Mouse (Mus musculus) embryonic facial prominence, embryonic 10.5 days (tissue): Measurements from ENCODE around the gene D1Ertd622e. TPM values are rescaled to one million over a fixed set of nuclear protein-coding genes. Genes with fewer than 3 reads are reported as not detected.

Experiments used
- DNase-seq: peaks from one replicate; pipeline ENCODE4 v3.0.0-alpha.2; 2017; ENCODE audit warnings: low spot score
- H3K27ac ChIP-seq: fragments of 300-500 bp; sonication (generic); replicated peaks from 2 replicates; pipeline ENCODE4 v1.5.1; 2016; ENCODE audit warnings: mild to moderate bottlenecking
- H3K27me3 ChIP-seq: fragments of 300-500 bp; sonication (generic); replicated peaks from 2 replicates; pipeline ENCODE4 v1.6.1; 2016; ENCODE audit warnings: low read depth, mild to moderate bottlenecking; ENCODE audit not compliant: poor library complexity, severe bottlenecking
- H3K36me3 ChIP-seq: fragments of 300-500 bp; sonication (generic); replicated peaks from 2 replicates; pipeline ENCODE4 v1.6.1; 2016; ENCODE audit warnings: mild to moderate bottlenecking, moderate library complexity
- H3K4me1 ChIP-seq: fragments of 300-500 bp; sonication (generic); 2 replicates; pipeline ENCODE4 v1.6.1; 2016
- H3K4me3 ChIP-seq: fragments of 300-500 bp; sonication (generic); 2 replicates; pipeline ENCODE4 v1.5.1; 2016; ENCODE audit warnings: mild to moderate bottlenecking, moderate library complexity
- H3K9me3 ChIP-seq: fragments of 300-500 bp; sonication (generic); 2 replicates; pipeline ENCODE4 v1.6.1; 2016; ENCODE audit warnings: mild to moderate bottlenecking
- WGBS: fragments of 180-500 bp; shearing (Covaris S2); methylation state at CpG from one replicate; pipeline ENCODE4 v1.1.7; 2016; 5-methylcytosine and 5-hydroxymethylcytosine counted together
- polyA plus RNA-seq: library from polyadenylated mRNA; unstranded; fragments of >200 nt; fragmentation: Nextera tagmentation; extraction: Ambion mirVana; gene quantifications from 2 replicates; pipeline ENCODE4 v1.2.1, GENCODE M21; 2016

Gene D1Ertd622e
- polyA plus RNA-seq, 1 experiment from 2014 or later: 17.3 TPM

- H3K27me3 ChIP-seq: no peaks in the 10 kb centered on the region
- 77% methylated on average over 1 of the region's 1 CpGs for WGBS
- no peaks in the 10 kb centered on the region for H3K9me3 ChIP-seq
- no peak overlapping the region for H3K27ac ChIP-seq
- H3K4me1 ChIP-seq: no peaks in the 10 kb centered on the region
- no peak overlapping the region for H3K4me3 ChIP-seq
- DNase-seq: no peak
- no peaks in the 10 kb centered on the region for H3K36me3 ChIP-seq
Observed at GRCm38 (mm10) chr1:97564641-97565040, 97.2 kb downstream of the D1Ertd622e start.

- no peaks in the 10 kb centered on the region for H3K4me1 ChIP-seq
- no peak overlapping the region for H3K4me3 ChIP-seq
- H3K27me3 ChIP-seq: no peaks in the 10 kb centered on the region
- H3K36me3 ChIP-seq: no peaks in the 10 kb centered on the region
- no peak overlapping the region for H3K27ac ChIP-seq
- no peaks in the 10 kb centered on the region for H3K9me3 ChIP-seq
- DNase-seq: no peak
- WGBS: 90% methylated on average over 3 of the region's 3 CpGs
Observed at GRCm38 (mm10) chr1:97562867-97563266, 99.0 kb downstream of the D1Ertd622e start.

Other genes starting within 250 kb of the D1Ertd622e start
- 15.9 and 17.4 TPM in 2 replicates for gene Gin1, start 108.1 kb upstream of the D1Ertd622e start, polyA plus RNA-seq
- 56.0 and 56.7 TPM in 2 replicates for gene Ppip5k2, start 108.3 kb upstream of the D1Ertd622e start, polyA plus RNA-seq